Mouse (Mus musculus): ENCODE results near the gene Car12.
"Not testable (repeated sequence)": the region's sequence is repeated elsewhere in the genome, so short reads cannot be mapped to it uniquely, and the experiment has no call there.

The Car12 gene

GRCm38 (mm10) chr9:66770701-66771100, 57.2 kb downstream of the Car12 start:
- no peak for DNase-seq (ENCODE audit: low spot score)

- not testable (repeated sequence) for DNase-seq (ENCODE audit: low spot score)
Measured at GRCm38 (mm10) chr9:66784552-66784951, 71.1 kb downstream of the Car12 start.

- DNase-seq (ENCODE audit: low spot score): peak; percentile 36
Measured at GRCm38 (mm10) chr9:66787821-66788220, 74.3 kb downstream of the Car12 start.

GRCm38 (mm10) chr9:66794629-66795463, 81.4 kb downstream of the Car12 start:
- no peak for DNase-seq (ENCODE audit: low spot score)

- DNase-seq (ENCODE audit: low spot score): peak; percentile 83
Measured at GRCm38 (mm10) chr9:66795464-66796324, 82.2 kb downstream of the Car12 start, which contains the start of gene Aph1b. Aph1b (minus strand) TSS chr9:66795490.

DNA sequence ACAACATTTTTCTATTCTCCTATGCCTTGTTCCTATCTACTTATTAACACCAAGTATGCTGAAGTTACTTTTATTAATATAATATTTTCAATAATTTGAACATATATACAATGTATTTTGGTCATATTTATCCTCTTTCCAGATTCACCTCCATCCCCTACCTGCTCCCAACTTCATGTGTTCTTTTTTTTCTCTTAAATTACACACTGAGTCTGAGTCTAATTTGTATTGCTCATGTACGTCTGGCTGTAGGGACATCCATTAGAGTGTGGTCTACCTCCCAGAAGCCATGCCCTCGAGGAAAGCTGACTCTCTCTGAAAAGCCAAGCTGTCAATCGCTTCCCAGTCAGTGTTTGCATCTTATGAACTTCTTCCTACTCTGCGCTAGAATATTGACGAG, 83.3 kb downstream of the Car12 start, which contains the start of gene Gm10647:
Gene Gm10647, plus strand, starts transcription at position 301 of the 400 bp plus-strand sequence.
- DNase-seq (ENCODE audit: low spot score): no peak

DNA sequence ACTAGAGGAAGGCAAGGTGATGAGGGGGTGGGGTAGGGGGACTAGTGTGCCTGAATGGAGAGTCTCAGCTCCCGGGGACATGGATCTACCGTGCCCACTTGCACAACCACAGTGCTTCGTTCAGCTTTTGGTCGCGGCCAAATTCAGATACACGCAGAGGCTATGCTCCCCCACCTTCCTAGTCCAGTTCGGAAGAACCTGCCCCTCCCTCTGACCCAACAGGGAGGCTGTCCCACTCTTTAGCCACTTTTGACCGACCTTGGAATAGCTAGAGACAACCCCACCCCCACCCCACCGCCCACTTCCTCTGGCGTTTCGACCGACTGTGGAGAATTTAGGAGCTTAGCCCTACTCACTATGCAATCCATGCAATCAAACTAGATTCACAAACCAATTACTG, 88.5 kb downstream of the Car12 start:
- no peak for DNase-seq (ENCODE audit: low spot score)

DNA sequence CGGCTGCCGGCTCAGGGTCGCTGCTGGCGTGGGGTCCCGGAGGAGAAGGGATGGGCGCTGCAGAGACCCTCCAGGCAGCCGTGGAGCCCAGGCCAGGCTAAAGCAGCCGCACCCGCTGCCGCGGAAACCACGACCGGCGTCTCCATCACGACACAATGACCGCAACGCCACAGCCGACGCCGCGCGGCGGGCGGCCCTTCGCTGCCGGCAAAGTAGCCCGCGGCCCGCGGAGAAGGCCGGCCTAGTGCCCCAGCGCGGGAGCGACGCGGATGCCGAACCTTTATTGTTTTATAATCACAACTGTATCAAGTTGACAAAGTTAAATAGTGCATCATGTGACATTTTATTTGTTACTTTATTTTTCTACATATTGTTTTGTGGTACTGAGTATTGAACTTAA, 92.5 kb downstream of the Car12 start:
- not testable (repeated sequence) for DNase-seq (ENCODE audit: low spot score)

GRCm38 (mm10) chr9:66813392-66813791, 99.9 kb downstream of the Car12 start:
- no peak for DNase-seq (ENCODE audit: low spot score)

Measured in layer of hippocampus, adult 9-10 months (tissue).